Mouse (Mus musculus) intestine, postnatal 0 days (tissue): ENCODE results near the gene Mpig6b. TPM values are rescaled to one million over a fixed set of nuclear protein-coding genes. Genes with fewer than 3 reads are reported as not detected.

Experiments used
- ATAC-seq: fragments of 200-750 bp; cut with Nextera tagmentation; 2 replicates; pipeline ENCODE4 v1.8.0; 2017; ENCODE audit warnings: mild to moderate bottlenecking, moderate TSS enrichment, moderate library complexity
- H3K27ac ChIP-seq: fragments of 300-500 bp; sonication (generic); 2 replicates; pipeline ENCODE4 v1.5.1; 2014; ENCODE audit warnings: mild to moderate bottlenecking, low read depth, low read length, moderate library complexity
- H3K27me3 ChIP-seq: fragments of 300-500 bp; sonication (generic); replicated peaks from 2 replicates; pipeline ENCODE4 v1.6.1; 2014; ENCODE audit warnings: low read length, mixed read lengths; ENCODE audit not compliant: control insufficient read depth, insufficient read depth
- H3K36me3 ChIP-seq: fragments of 300-500 bp; sonication (generic); 2 replicates; pipeline ENCODE4 v1.6.1; 2014; ENCODE audit warnings: mild to moderate bottlenecking, moderate library complexity; ENCODE audit not compliant: control insufficient read depth, insufficient read depth
- H3K4me1 ChIP-seq: fragments of 300-500 bp; sonication (generic); replicated peaks from 2 replicates; pipeline ENCODE4 v1.6.1; 2014; ENCODE audit warnings: antibody characterized with exemption, low read length, mixed read lengths; ENCODE audit not compliant: control insufficient read depth, insufficient read depth
- H3K4me2 ChIP-seq: fragments of 300-500 bp; sonication (generic); replicated peaks from 2 replicates; pipeline ENCODE4 v1.6.1; 2014; ENCODE audit warnings: low read depth, mild to moderate bottlenecking, moderate library complexity
- H3K4me3 ChIP-seq: fragments of 300-500 bp; sonication (generic); 2 replicates; pipeline ENCODE4 v1.5.1; 2014; ENCODE audit warnings: low read depth, low read length
- H3K9ac ChIP-seq: fragments of 300-500 bp; sonication (generic); 2 replicates; pipeline ENCODE4 v1.6.1; 2014; ENCODE audit warnings: mild to moderate bottlenecking, low read depth, low read length
- H3K9me3 ChIP-seq: fragments of 300-500 bp; sonication (generic); 2 replicates; pipeline ENCODE4 v1.6.1; 2016; ENCODE audit warnings: mixed run types; ENCODE audit not compliant: control insufficient read depth
- CTCF ChIP-seq: sonication (generic); IDR thresholded peaks from 2 replicates; pipeline ENCODE4 v1.5.1; 2016; ENCODE audit warnings: low read depth, mild to moderate bottlenecking, control low read depth, antibody characterized with exemption, moderate library complexity
- WGBS: fragments of 180-500 bp; shearing (Covaris S2); extraction: QIAGEN DNeasy Blood & Tissue Kit; methylation state at CpG from one replicate; pipeline ENCODE4 v1.1.7; 2014; 5-methylcytosine and 5-hydroxymethylcytosine counted together
- polyA plus RNA-seq: library from polyadenylated mRNA; unstranded; fragments of >200 nt; fragmentation: Nextera tagmentation; extraction: Ambion mirVana; gene quantifications from 2 replicates; pipeline ENCODE4 v1.2.1, GENCODE M21; 2015

Gene Mpig6b
- polyA plus RNA-seq, 1 experiment from 2014 or later, result 0.13 TPM

- Histone ChIP-seq H3K27me3 (no peaks in the 10 kb centered on the region), H3K4me2 (no peak overlapping the region), H3K9me3 (no peaks in the 10 kb centered on the region), H3K9ac (no peak overlapping the region), H3K36me3 (peaks cover 32% of the 10 kb centered on the region), H3K27ac (no peak overlapping the region), H3K4me1 (peaks cover 6% of the 10 kb centered on the region), H3K4me3 (no peak overlapping the region)
- TF ChIP-seq CTCF, result no peak
- WGBS, result 68% methylated on average over 3 of the region's 3 CpGs
- ATAC-seq, result no peak
These were observed 47.8 kb downstream of the Mpig6b start for GRCm38 (mm10) chr17:35018171-35018570.

GRCm38 (mm10) chr17:35017706-35018030, 48.3 kb downstream of the Mpig6b start:
- peaks cover 6% of the 10 kb centered on the region for H3K4me1 ChIP-seq
- TF ChIP-seq CTCF, result no peak
- H3K9ac ChIP-seq, result no peak overlapping the region
- H3K4me3 ChIP-seq, result no peak overlapping the region
- no peak for ATAC-seq
- H3K27me3 ChIP-seq, result no peaks in the 10 kb centered on the region
- H3K9me3 ChIP-seq, result no peaks in the 10 kb centered on the region
- 71% methylated on average over 14 of the region's 14 CpGs for WGBS
- H3K36me3 ChIP-seq, result peaks cover 37% of the 10 kb centered on the region
- H3K4me2 ChIP-seq, result no peak overlapping the region
- no peak overlapping the region for H3K27ac ChIP-seq

GRCm38 (mm10) chr17:35016791-35017705, 48.9 kb downstream of the Mpig6b start:
- Histone ChIP-seq H3K36me3 (peaks cover 44% of the 10 kb centered on the region), H3K4me1 (peaks cover 6% of the 10 kb centered on the region), H3K4me2 (0 out of 2 replicates have a peak overlapping the region, but pooled peaks have one; percentile 9), H3K27ac (no peak overlapping the region), H3K27me3 (no peaks in the 10 kb centered on the region), H3K9me3 (no peaks in the 10 kb centered on the region), H3K4me3 (no peak overlapping the region), H3K9ac (no peak overlapping the region)
- peak; percentile 14; the same call in 1 of the 2 replicates for ATAC-seq
- 69% methylated on average over 10 of the region's 10 CpGs for WGBS
- no peak for TF ChIP-seq CTCF

GRCm38 (mm10) chr17:35016376-35016775, 49.6 kb downstream of the Mpig6b start, which contains the start of gene Vwa7:
Gene Vwa7, plus strand, starts transcription at chr17:35016579.
- H3K27ac ChIP-seq, result peak within 1 kb of the TSS; percentile 46
- H3K4me1 ChIP-seq, result peaks cover 6% of the 10 kb centered on the region
- peaks cover 50% of the 10 kb centered on the region for H3K36me3 ChIP-seq
- H3K9me3 ChIP-seq, result no peaks in the 10 kb centered on the region
- no peak within 1 kb of the TSS for H3K4me3 ChIP-seq
- WGBS, result 41% methylated on average over 12 of the region's 12 CpGs
- 0 out of 2 replicates have a peak within 1 kb of the TSS, but pooled peaks have one; percentile 9 for H3K4me2 ChIP-seq
- H3K27me3 ChIP-seq, result no peaks in the 10 kb centered on the region
- TF ChIP-seq CTCF, result no peak
- ATAC-seq, result 0 out of 2 replicates have a peak, but pooled peaks have one; percentile 8
- H3K9ac ChIP-seq, result no peak within 1 kb of the TSS

- no peak for ATAC-seq
- Histone ChIP-seq H3K4me1 (peaks cover 6% of the 10 kb centered on the region), H3K4me3 (no peak overlapping the region), H3K4me2 (no peak overlapping the region), H3K9ac (no peak overlapping the region), H3K36me3 (peaks cover 61% of the 10 kb centered on the region), H3K9me3 (no peaks in the 10 kb centered on the region), H3K27me3 (no peaks in the 10 kb centered on the region), H3K27ac (peak overlapping the region; percentile 46; the same call in 1 of the 2 replicates)
- TF ChIP-seq CTCF, result no peak
- WGBS, result 84% methylated on average over 16 of the region's 16 CpGs
These were observed 50.7 kb downstream of the Mpig6b start for GRCm38 (mm10) chr17:35015296-35015695.

- no peak for ATAC-seq
- no peak for TF ChIP-seq CTCF
- Histone ChIP-seq H3K27me3 (no peaks in the 10 kb centered on the region), H3K4me1 (peaks cover 6% of the 10 kb centered on the region), H3K9ac (no peak overlapping the region), H3K4me2 (no peak overlapping the region), H3K4me3 (no peak overlapping the region), H3K36me3 (peaks cover 80% of the 10 kb centered on the region), H3K9me3 (no peaks in the 10 kb centered on the region), H3K27ac (no peak overlapping the region)
- WGBS, result 60% methylated on average over 6 of the region's 6 CpGs
These were observed 52.8 kb downstream of the Mpig6b start for GRCm38 (mm10) chr17:35013221-35013620.

Other genes with a start within 250 kb of the Mpig6b start
- gene Stk19, start 229.2 kb downstream of the Mpig6b start, polyA plus RNA-seq, result 29.1 and 34.0 TPM in 2 replicates
- gene Dxo, start 229.2 kb downstream of the Mpig6b start, polyA plus RNA-seq, result 42.5 and 44.2 TPM in 2 replicates
- gene Skiv2l, start 216.0 kb downstream of the Mpig6b start, polyA plus RNA-seq, result 18.3 and 20.8 TPM in 2 replicates
- 55.7 and 57.8 TPM in 2 replicates for gene Nelfe, start 215.8 kb downstream of the Mpig6b start, polyA plus RNA-seq
- 84.8 and 94.9 TPM in 2 replicates for gene Cfb, start 203.7 kb downstream of the Mpig6b start, polyA plus RNA-seq
- gene Zbtb12, start 186.7 kb downstream of the Mpig6b start, polyA plus RNA-seq, result 0.74 and 1.1 TPM in 2 replicates
- gene Gm20547, start 184.1 kb downstream of the Mpig6b start, polyA plus RNA-seq, result not detected in 2 replicates
- 60.3 and 66.2 TPM in 2 replicates for gene C2, start 167.9 kb downstream of the Mpig6b start, polyA plus RNA-seq
- gene Ehmt2, start 167.7 kb downstream of the Mpig6b start, polyA plus RNA-seq, result 35.8 and 40.3 TPM in 2 replicates
- gene Slc44a4, start 151.7 kb downstream of the Mpig6b start, polyA plus RNA-seq, result 119 and 128 TPM in 2 replicates
- gene Neu1, start 134.9 kb downstream of the Mpig6b start, polyA plus RNA-seq, result 522 and 580 TPM in 2 replicates
- gene Hspa1b, start 106.9 kb downstream of the Mpig6b start, polyA plus RNA-seq, result 0.64 and 1.1 TPM in 2 replicates
- gene Gm20481, start 96.3 kb downstream of the Mpig6b start, polyA plus RNA-seq, result 0.43 TPM in 1 of 2 replicates, not detected in the other
- 6.4 and 6.5 TPM in 2 replicates for gene Hspa1a, start 94.0 kb downstream of the Mpig6b start, polyA plus RNA-seq
- gene Hspa1l, start 93.5 kb downstream of the Mpig6b start, polyA plus RNA-seq, result 0.22 and 0.25 TPM in 2 replicates
- gene Lsm2, start 84.3 kb downstream of the Mpig6b start, polyA plus RNA-seq, result 70.6 and 76.6 TPM in 2 replicates
- gene Vars, start 65.2 kb downstream of the Mpig6b start, polyA plus RNA-seq, result 74.0 and 84.2 TPM in 2 replicates
- 0.12 and 0.20 TPM in 2 replicates for gene Vwa7, start 49.6 kb downstream of the Mpig6b start, polyA plus RNA-seq
- gene Sapcd1, start 38.2 kb downstream of the Mpig6b start, polyA plus RNA-seq, result 3.2 and 4.6 TPM in 2 replicates
- gene Msh5, start 19.4 kb downstream of the Mpig6b start, polyA plus RNA-seq, result 1.4 and 3.0 TPM in 2 replicates
- gene Clic1, start 16.2 kb downstream of the Mpig6b start, polyA plus RNA-seq, result 290 and 312 TPM in 2 replicates
- 62.0 and 68.3 TPM in 2 replicates for gene Ddah2, start 7.1 kb downstream of the Mpig6b start, polyA plus RNA-seq
- gene Ly6g6c, start 796 bp downstream of the Mpig6b start, polyA plus RNA-seq, result 0.12 TPM in 1 of 2 replicates, not detected in the other
- gene Ly6g6e, start 10.7 kb upstream of the Mpig6b start, polyA plus RNA-seq, result 2.2 TPM in 2 replicates
- 3.8 and 4.9 TPM in 2 replicates for gene Ly6g6d, start 11.9 kb upstream of the Mpig6b start, polyA plus RNA-seq
- gene Ly6g6f, start 19.4 kb upstream of the Mpig6b start, polyA plus RNA-seq, result not detected in 2 replicates
- 101 and 103 TPM in 2 replicates for gene Abhd16a, start 23.1 kb upstream of the Mpig6b start, polyA plus RNA-seq
- not detected in 2 replicates for gene Ly6g5c, start 42.1 kb upstream of the Mpig6b start, polyA plus RNA-seq
- 0.46 and 0.59 TPM in 2 replicates for gene Ly6g5b, start 49.2 kb upstream of the Mpig6b start, polyA plus RNA-seq
- gene Gpank1, start 55.3 kb upstream of the Mpig6b start, polyA plus RNA-seq, result 15.0 and 16.6 TPM in 2 replicates
- 262 and 264 TPM in 2 replicates for gene Csnk2b, start 55.9 kb upstream of the Mpig6b start, polyA plus RNA-seq
- gene D17H6S53E, start 60.2 kb upstream of the Mpig6b start, polyA plus RNA-seq, result 26.3 and 29.7 TPM in 2 replicates
- 18.3 and 22.5 TPM in 2 replicates for gene Apom, start 65.9 kb upstream of the Mpig6b start, polyA plus RNA-seq
- 37.4 and 46.0 TPM in 2 replicates for gene Bag6, start 69.0 kb upstream of the Mpig6b start, polyA plus RNA-seq
- gene Prrc2a, start 98.7 kb upstream of the Mpig6b start, polyA plus RNA-seq, result 40.0 and 54.1 TPM in 2 replicates
- 23.1 and 25.4 TPM in 2 replicates for gene Aif1, start 109.9 kb upstream of the Mpig6b start, polyA plus RNA-seq
- 11.3 and 12.9 TPM in 2 replicates for gene Lst1, start 122.3 kb upstream of the Mpig6b start, polyA plus RNA-seq
- gene Ltb, start 128.3 kb upstream of the Mpig6b start, polyA plus RNA-seq, result 1.7 and 2.4 TPM in 2 replicates
- 0.17 and 0.27 TPM in 2 replicates for gene Tnf, start 135.8 kb upstream of the Mpig6b start, polyA plus RNA-seq
- gene Lta, start 139.2 kb upstream of the Mpig6b start, polyA plus RNA-seq, result 0.10 and 0.42 TPM in 2 replicates
- 0.23 and 0.30 TPM in 2 replicates for gene Gm16181, start 154.7 kb upstream of the Mpig6b start, polyA plus RNA-seq
- 4.1 and 4.3 TPM in 2 replicates for gene Atp6v1g2, start 167.5 kb upstream of the Mpig6b start, polyA plus RNA-seq
- 8.1 and 8.2 TPM in 2 replicates for gene Nfkbil1, start 169.6 kb upstream of the Mpig6b start, polyA plus RNA-seq
- gene Ddx39b, start 175.6 kb upstream of the Mpig6b start, polyA plus RNA-seq, result 125 and 127 TPM in 2 replicates
- gene H2-D1, start 196.5 kb upstream of the Mpig6b start, polyA plus RNA-seq, result 672 and 681 TPM in 2 replicates